Mouse (Mus musculus): ENCODE measurements at regions not wholly inside any gene's neighbourhood (a gene's known extent, or its start where the extent isn't known, plus 50 kb on each side); places are given as distances from the start of the nearest gene placed in this dataset.
A peak's percentile ranks its signal among the peaks of the same experiment; 100 is the strongest.

DNA sequence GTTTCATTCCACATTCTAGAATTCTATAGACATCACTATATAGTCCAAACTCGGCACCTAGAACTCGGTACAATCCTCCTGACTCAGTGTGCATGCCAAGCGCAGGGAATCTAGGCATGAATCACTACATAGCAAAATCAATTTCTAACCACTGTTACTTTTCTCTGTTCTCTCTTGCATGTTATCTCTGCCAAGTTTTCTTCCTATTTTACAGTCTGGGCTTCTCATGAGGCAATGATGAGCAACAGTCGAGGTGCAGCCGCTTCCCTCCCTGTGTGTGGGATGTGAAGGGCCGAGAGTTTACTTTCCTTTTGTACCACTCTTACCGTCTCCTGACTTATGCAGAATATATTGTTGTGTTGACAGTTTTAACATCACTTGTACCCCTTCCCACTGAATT lies 204.4 kb upstream of the Klf12 start:
- no peaks in the 10 kb centered on the region for H3K27me3 ChIP-seq (ENCODE audit: control insufficient read depth, insufficient read depth, low read length)
- no peaks in the 10 kb centered on the region for H3K9me3 ChIP-seq (ENCODE audit: control insufficient read depth, low read depth, low read length)
- no peak overlapping the region for H3K4me2 ChIP-seq (replicated peaks; ENCODE audit: low read depth, low read length)
- WGBS = 87% methylated on average over 7 of the region's 7 CpGs
- H3K4me3 ChIP-seq (ENCODE audit: low read depth, low read length) = no peak overlapping the region
- no peak overlapping the region for H3K9ac ChIP-seq (replicated peaks; ENCODE audit: low read depth, low read length)
- no peak overlapping the region for H3K27ac ChIP-seq (ENCODE audit: low read length)
- H3K36me3 ChIP-seq (ENCODE audit: control insufficient read depth, insufficient read depth, low read length) = no peaks in the 10 kb centered on the region
- ATAC-seq (ENCODE audit: insufficient number of reproducible peaks, insufficient read depth, low FRiP score, low read depth) = no peak
- no peaks in the 10 kb centered on the region for H3K4me1 ChIP-seq (ENCODE audit: control insufficient read depth, insufficient read depth, low read length)

DNA sequence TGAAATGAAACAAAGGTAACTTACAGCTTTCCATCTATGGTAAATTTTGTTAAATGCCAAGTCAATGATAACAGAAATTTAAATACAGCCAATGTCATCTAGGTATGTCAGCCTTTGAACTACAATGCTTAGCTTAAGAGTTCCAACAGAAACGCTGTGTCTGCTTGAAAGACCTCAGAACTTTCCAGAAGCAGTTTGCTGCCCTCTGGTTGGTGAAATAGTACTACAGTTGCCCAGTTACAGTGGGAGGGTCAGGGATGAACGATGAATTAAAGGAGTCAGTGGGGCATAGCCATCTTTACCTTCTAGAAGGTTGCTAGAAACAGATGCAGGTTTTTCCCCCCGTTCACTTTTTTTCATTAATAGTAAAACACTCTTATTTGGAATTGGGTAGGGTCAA lies 201.0 kb upstream of the Klf12 start:
- no peaks in the 10 kb centered on the region for H3K9me3 ChIP-seq (ENCODE audit: control insufficient read depth, low read depth, low read length)
- no peak overlapping the region for H3K4me2 ChIP-seq (replicated peaks; ENCODE audit: low read depth, low read length)
- ATAC-seq (ENCODE audit: insufficient number of reproducible peaks, insufficient read depth, low FRiP score, low read depth) = no peak
- no peaks in the 10 kb centered on the region for H3K36me3 ChIP-seq (ENCODE audit: control insufficient read depth, insufficient read depth, low read length)
- 73% methylated on average over 3 of the region's 3 CpGs for WGBS
- no peaks in the 10 kb centered on the region for H3K4me1 ChIP-seq (ENCODE audit: control insufficient read depth, insufficient read depth, low read length)
- no peak overlapping the region for H3K9ac ChIP-seq (replicated peaks; ENCODE audit: low read depth, low read length)
- no peak overlapping the region for H3K27ac ChIP-seq (ENCODE audit: low read length)
- no peaks in the 10 kb centered on the region for H3K27me3 ChIP-seq (ENCODE audit: control insufficient read depth, insufficient read depth, low read length)
- no peak overlapping the region for H3K4me3 ChIP-seq (ENCODE audit: low read depth, low read length)

GRCm38 (mm10) chr14:100484101-100484500 lies 199.6 kb upstream of the Klf12 start:
- no peak overlapping the region for H3K4me3 ChIP-seq (ENCODE audit: low read depth, low read length)
- no peaks in the 10 kb centered on the region for H3K9me3 ChIP-seq (ENCODE audit: control insufficient read depth, low read depth, low read length)
- no peaks in the 10 kb centered on the region for H3K4me1 ChIP-seq (ENCODE audit: control insufficient read depth, insufficient read depth, low read length)
- 67% methylated on average over 5 of the region's 5 CpGs for WGBS
- no peaks in the 10 kb centered on the region for H3K36me3 ChIP-seq (ENCODE audit: control insufficient read depth, insufficient read depth, low read length)
- ATAC-seq (ENCODE audit: insufficient number of reproducible peaks, insufficient read depth, low FRiP score, low read depth) = no peak
- no peak overlapping the region for H3K9ac ChIP-seq (replicated peaks; ENCODE audit: low read depth, low read length)
- H3K4me2 ChIP-seq (replicated peaks; ENCODE audit: low read depth, low read length) = no peak overlapping the region
- H3K27ac ChIP-seq (ENCODE audit: low read length) = no peak overlapping the region
- H3K27me3 ChIP-seq (ENCODE audit: control insufficient read depth, insufficient read depth, low read length) = no peaks in the 10 kb centered on the region

GRCm38 (mm10) chr14:100477595-100478380 lies 193.3 kb upstream of the Klf12 start:
- H3K27ac ChIP-seq (ENCODE audit: low read length) = no peak overlapping the region; the same call in 1 of the 2 replicates
- 6% methylated on average over 22 of the region's 22 CpGs for WGBS
- H3K27me3 ChIP-seq (ENCODE audit: control insufficient read depth, insufficient read depth, low read length) = no peaks in the 10 kb centered on the region
- peaks cover 5% of the 10 kb centered on the region; the same call in 1 of the 2 replicates for H3K4me1 ChIP-seq (ENCODE audit: control insufficient read depth, insufficient read depth, low read length)
- H3K9ac ChIP-seq (replicated peaks; ENCODE audit: low read depth, low read length) = no peak overlapping the region
- H3K36me3 ChIP-seq (ENCODE audit: control insufficient read depth, insufficient read depth, low read length) = no peaks in the 10 kb centered on the region
- H3K9me3 ChIP-seq (ENCODE audit: control insufficient read depth, low read depth, low read length) = no peaks in the 10 kb centered on the region
- peak overlapping the region; percentile 62 for H3K4me2 ChIP-seq (replicated peaks; ENCODE audit: low read depth, low read length)
- peak; percentile 88 for ATAC-seq (ENCODE audit: insufficient number of reproducible peaks, insufficient read depth, low FRiP score, low read depth)
- peak overlapping the region; percentile 29 for H3K4me3 ChIP-seq (ENCODE audit: low read depth, low read length)

GRCm38 (mm10) chr14:100468311-100468710 lies 183.8 kb upstream of the Klf12 start:
- ATAC-seq (ENCODE audit: insufficient number of reproducible peaks, insufficient read depth, low FRiP score, low read depth) = no peak
- Histone ChIP-seq H3K36me3 (ENCODE audit: control insufficient read depth, insufficient read depth, low read length) (no peaks in the 10 kb centered on the region), H3K27me3 (ENCODE audit: control insufficient read depth, insufficient read depth, low read length) (no peaks in the 10 kb centered on the region), H3K9me3 (ENCODE audit: control insufficient read depth, low read depth, low read length) (no peaks in the 10 kb centered on the region), H3K27ac (ENCODE audit: low read length) (no peak overlapping the region), H3K4me3 (ENCODE audit: low read depth, low read length) (no peak overlapping the region), H3K4me1 (ENCODE audit: control insufficient read depth, insufficient read depth, low read length) (no peaks in the 10 kb centered on the region), H3K4me2 (replicated peaks; ENCODE audit: low read depth, low read length) (no peak overlapping the region), H3K9ac (replicated peaks; ENCODE audit: low read depth, low read length) (no peak overlapping the region)
- WGBS = 80% methylated on average over 3 of the region's 3 CpGs

GRCm38 (mm10) chr14:100462321-100462720 lies 177.8 kb upstream of the Klf12 start:
- WGBS = 77% methylated on average over 6 of the region's 6 CpGs

DNA sequence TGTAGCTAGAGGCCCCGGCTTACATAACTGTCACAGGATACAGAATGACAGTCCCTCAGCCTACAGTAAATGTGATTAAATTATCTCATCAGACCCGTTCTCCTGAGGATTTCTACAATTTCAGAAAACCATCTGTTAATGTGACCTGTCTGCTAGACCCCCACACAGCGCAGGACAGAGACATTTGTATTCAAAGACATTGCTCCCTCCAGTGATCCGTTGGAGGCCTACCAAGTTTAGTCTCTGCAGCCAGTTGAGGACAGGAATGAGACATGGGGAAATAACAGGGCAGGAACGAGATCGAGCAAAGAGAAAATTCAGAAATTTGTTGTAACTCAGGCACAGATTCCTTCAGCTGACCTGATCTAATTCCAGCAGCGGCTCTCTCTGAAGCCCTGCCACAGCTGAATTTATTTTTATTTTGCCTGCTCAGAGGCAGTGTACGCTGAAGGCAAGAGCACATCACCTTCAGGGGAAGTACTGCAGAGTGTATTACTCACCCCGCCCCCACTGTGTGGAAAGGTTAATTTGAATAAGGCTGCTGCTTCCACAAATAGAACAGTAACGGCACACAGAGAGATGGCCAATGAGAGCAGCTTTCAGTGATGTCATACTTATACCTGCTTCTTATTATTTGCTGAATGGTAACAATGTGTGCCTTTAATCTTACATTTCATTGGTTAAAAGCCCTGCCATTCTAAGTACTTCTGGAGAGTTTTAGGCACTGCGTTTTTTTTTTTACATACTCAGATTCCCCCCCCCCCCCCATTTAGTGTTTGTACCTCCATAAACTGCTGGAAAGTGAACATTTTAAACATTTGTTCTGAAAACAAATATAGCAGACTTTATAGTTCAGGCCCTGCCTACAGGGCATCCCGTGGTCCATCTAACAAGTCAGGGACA lies 176.9 kb upstream of the Klf12 start:
- peak; percentile 59 for ATAC-seq (ENCODE audit: insufficient number of reproducible peaks, insufficient read depth, low FRiP score, low read depth)
- 41% methylated on average over 12 of the region's 12 CpGs for WGBS
- H3K9ac ChIP-seq (replicated peaks; ENCODE audit: low read depth, low read length) = no peak overlapping the region
- no peaks in the 10 kb centered on the region for H3K27me3 ChIP-seq (ENCODE audit: control insufficient read depth, insufficient read depth, low read length)
- peaks cover 25% of the 10 kb centered on the region for H3K4me1 ChIP-seq (ENCODE audit: control insufficient read depth, insufficient read depth, low read length)
- H3K4me3 ChIP-seq (ENCODE audit: low read depth, low read length) = no peak overlapping the region
- no peaks in the 10 kb centered on the region for H3K36me3 ChIP-seq (ENCODE audit: control insufficient read depth, insufficient read depth, low read length)
- H3K27ac ChIP-seq (ENCODE audit: low read length) = no peak overlapping the region
- no peak overlapping the region; the same call in 1 of the 2 replicates for H3K4me2 ChIP-seq (replicated peaks; ENCODE audit: low read depth, low read length)
- H3K9me3 ChIP-seq (ENCODE audit: control insufficient read depth, low read depth, low read length) = no peaks in the 10 kb centered on the region

More at GRCm38 (mm10) chr14:100462321-100462720, 177.8 kb upstream of the Klf12 start:
- Histone ChIP-seq H3K27me3 (ENCODE audit: control insufficient read depth, insufficient read depth, low read length) (no peaks in the 10 kb centered on the region), H3K4me3 (ENCODE audit: low read depth, low read length) (no peak overlapping the region), H3K4me2 (replicated peaks; ENCODE audit: low read depth, low read length) (no peak overlapping the region), H3K27ac (ENCODE audit: low read length) (no peak overlapping the region), H3K36me3 (ENCODE audit: control insufficient read depth, insufficient read depth, low read length) (no peaks in the 10 kb centered on the region), H3K4me1 (ENCODE audit: control insufficient read depth, insufficient read depth, low read length) (peaks cover 25% of the 10 kb centered on the region), H3K9me3 (ENCODE audit: control insufficient read depth, low read depth, low read length) (no peaks in the 10 kb centered on the region), H3K9ac (replicated peaks; ENCODE audit: low read depth, low read length) (no peak overlapping the region)
- no peak for ATAC-seq (ENCODE audit: insufficient number of reproducible peaks, insufficient read depth, low FRiP score, low read depth)

DNA sequence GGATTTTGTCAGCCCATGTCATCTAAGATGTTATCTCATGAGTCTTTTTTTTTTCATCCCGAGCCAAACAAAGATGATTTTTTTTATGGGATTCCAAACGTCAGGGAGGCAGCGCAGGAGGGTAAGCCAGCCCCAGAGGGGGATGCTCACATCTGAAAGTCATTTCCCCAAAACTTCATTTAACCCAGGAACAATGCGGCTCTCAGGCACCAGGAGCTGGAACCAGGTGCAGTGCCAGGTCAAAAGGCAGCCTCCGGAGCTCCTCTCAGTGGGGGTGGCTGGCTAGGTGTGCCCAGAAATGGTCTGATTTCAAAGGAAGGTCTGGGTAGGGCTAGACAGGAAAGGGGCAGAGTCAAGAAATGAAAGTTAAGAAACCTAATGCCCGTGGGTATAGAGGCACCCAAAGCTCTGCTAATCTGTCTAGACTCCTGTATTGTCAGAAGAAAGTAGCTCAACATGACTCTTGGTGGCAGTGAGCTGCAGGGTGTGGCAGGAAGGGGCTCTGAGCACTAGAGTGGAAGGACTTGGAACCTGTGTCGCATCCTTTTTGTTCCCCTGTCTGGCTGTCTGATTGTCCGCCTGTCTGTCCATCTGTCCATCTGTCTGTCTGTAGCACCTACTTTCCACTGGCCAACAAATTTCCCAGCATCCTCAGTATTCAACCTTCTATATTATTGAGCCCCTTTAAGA lies 175.3 kb upstream of the Klf12 start:
- Histone ChIP-seq H3K9ac (replicated peaks; ENCODE audit: low read depth, low read length) (no peak overlapping the region), H3K27ac (ENCODE audit: low read length) (no peak overlapping the region), H3K27me3 (ENCODE audit: control insufficient read depth, insufficient read depth, low read length) (no peaks in the 10 kb centered on the region), H3K4me1 (ENCODE audit: control insufficient read depth, insufficient read depth, low read length) (peaks cover 25% of the 10 kb centered on the region), H3K9me3 (ENCODE audit: control insufficient read depth, low read depth, low read length) (no peaks in the 10 kb centered on the region), H3K4me2 (replicated peaks; ENCODE audit: low read depth, low read length) (peak overlapping the region; percentile 20; the same call in 1 of the 2 replicates), H3K36me3 (ENCODE audit: control insufficient read depth, insufficient read depth, low read length) (no peaks in the 10 kb centered on the region), H3K4me3 (ENCODE audit: low read depth, low read length) (no peak overlapping the region)
- no peak for ATAC-seq (ENCODE audit: insufficient number of reproducible peaks, insufficient read depth, low FRiP score, low read depth)
- 29% methylated on average over 8 of the region's 8 CpGs for WGBS

Data from stomach, embryonic 14.5 days (tissue).